Mouse (Mus musculus) embryonic fibroblast, embryonic 13.5 days (primary cell): ENCODE results near the gene Rpf2. TPM values are rescaled to one million over a fixed set of nuclear protein-coding genes. Genes with fewer than 3 reads are reported as not detected.

Experiments
- H3K27ac ChIP-seq: 2 replicates; pipeline ENCODE4 v1.5.1; 2012; ENCODE audit warnings: low read length, control low read depth, inconsistent platforms; ENCODE audit not compliant: insufficient read depth
- H3K4me1 ChIP-seq: 2 replicates; pipeline ENCODE4 v1.6.1; 2011; ENCODE audit warnings: low read length; ENCODE audit not compliant: control insufficient read depth, insufficient read depth
- H3K4me3 ChIP-seq: 2 replicates; pipeline ENCODE4 v1.5.1; 2011; ENCODE audit warnings: mild to moderate bottlenecking, control low read depth, low read length; ENCODE audit not compliant: insufficient read depth
- CTCF ChIP-seq: IDR thresholded peaks from 2 replicates; pipeline ENCODE4 v1.5.1; 2011; ENCODE audit warnings: mild to moderate bottlenecking, control low read depth, low read length, moderate library complexity, borderline replicate concordance; ENCODE audit not compliant: insufficient read depth
- POLR2A ChIP-seq: IDR thresholded peaks from 2 replicates; pipeline ENCODE4 v1.6.1; 2011; ENCODE audit warnings: low read depth, mild to moderate bottlenecking, control low read depth, low read length, moderate library complexity
- polyA plus RNA-seq: library from polyadenylated mRNA; stranded (reverse); fragments of >200 nt; gene quantifications from 2 replicates; pipeline ENCODE4 v1.2.4, GENCODE M21; 2011; ENCODE audit warnings: low read depth; ENCODE audit not compliant: missing spikeins, insufficient read length

The Rpf2 gene
- polyA plus RNA-seq, 1 experiment = 35.8 TPM

DNA sequence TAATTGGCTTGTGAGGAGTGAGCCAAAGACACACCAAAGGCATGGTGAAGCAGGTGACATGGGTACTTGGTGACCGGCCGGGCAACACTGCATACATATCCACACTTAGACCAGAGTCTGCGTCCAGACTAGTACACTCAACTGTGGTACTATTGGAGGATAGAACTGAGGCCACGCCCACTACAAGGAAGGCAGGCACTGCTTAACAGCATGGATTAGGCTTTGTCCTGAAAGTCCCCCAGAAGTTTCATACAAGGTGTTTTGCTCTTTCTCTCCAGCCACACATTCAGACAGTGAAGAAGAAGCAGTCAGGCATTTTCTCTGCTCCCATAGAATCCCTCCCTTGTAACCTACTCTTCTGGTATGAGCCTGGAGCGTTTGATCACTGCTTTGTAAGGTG is 9.9 kb upstream of the Rpf2 start:
- H3K4me1 ChIP-seq = no peaks in the 10 kb centered on the region
- 0 out of 2 replicates have a peak overlapping the region, but pooled peaks have one; percentile 38 for H3K27ac ChIP-seq
- TF ChIP-seq POLR2A = peak; percentile 89
- TF ChIP-seq CTCF = no peak
- H3K4me3 ChIP-seq = peak overlapping the region; percentile 74

- Histone ChIP-seq H3K4me3 (no peak overlapping the region), H3K4me1 (no peaks in the 10 kb centered on the region), H3K27ac (no peak overlapping the region)
- TF ChIP-seq POLR2A (no peak), CTCF (no peak)
Observed at GRCm38 (mm10) chr10:40250969-40251368, 4.1 kb upstream of the Rpf2 start.

- no peak overlapping the region for H3K4me3 ChIP-seq
- TF ChIP-seq CTCF = no peak
- no peak for TF ChIP-seq POLR2A
- H3K4me1 ChIP-seq = no peaks in the 10 kb centered on the region
- H3K27ac ChIP-seq = no peak overlapping the region
Observed at GRCm38 (mm10) chr10:40249625-40250024, 2.8 kb upstream of the Rpf2 start.

GRCm38 (mm10) chr10:40247166-40247716 is 405 bp upstream of the Rpf2 start:
- peak overlapping the region; percentile 83 for H3K4me3 ChIP-seq
- no peaks in the 10 kb centered on the region for H3K4me1 ChIP-seq
- TF ChIP-seq POLR2A (peak; percentile 7; the same call in 1 of the 2 replicates), CTCF (no peak)
- H3K27ac ChIP-seq = no peak overlapping the region

DNA sequence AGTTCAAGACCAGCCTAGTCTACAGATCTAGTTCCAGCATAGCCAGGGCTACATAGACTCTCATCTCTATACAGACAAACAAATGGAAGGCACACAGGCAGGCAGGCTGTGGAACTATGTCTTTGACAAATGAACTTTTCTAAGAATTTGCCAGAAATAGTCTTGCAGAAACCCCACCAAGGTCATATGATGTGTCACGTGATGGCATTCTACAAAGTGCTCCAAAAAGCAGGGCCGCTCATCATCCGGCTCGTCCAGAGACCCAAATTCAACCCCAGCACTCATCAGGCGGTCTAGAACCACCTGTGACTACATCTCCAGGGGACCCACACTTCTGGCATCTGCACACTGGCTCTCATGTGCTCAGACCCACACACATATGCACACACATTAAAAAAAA is 9.0 kb downstream of the Rpf2 start:
- TF ChIP-seq CTCF (no peak), POLR2A (no peak)
- Histone ChIP-seq H3K4me1 (no peaks in the 10 kb centered on the region), H3K27ac (no peak overlapping the region), H3K4me3 (no peak overlapping the region)

- no peak overlapping the region for H3K4me3 ChIP-seq
- no peak overlapping the region for H3K27ac ChIP-seq
- H3K4me1 ChIP-seq = no peaks in the 10 kb centered on the region
- no peak for TF ChIP-seq POLR2A
- no peak for TF ChIP-seq CTCF
Observed at GRCm38 (mm10) chr10:40233241-40233640, 13.6 kb downstream of the Rpf2 start.

- no peaks in the 10 kb centered on the region for H3K4me1 ChIP-seq
- H3K4me3 ChIP-seq = no peak overlapping the region
- TF ChIP-seq POLR2A = no peak
- TF ChIP-seq CTCF = no peak
- no peak overlapping the region for H3K27ac ChIP-seq
Observed at GRCm38 (mm10) chr10:40232442-40232841, 14.4 kb downstream of the Rpf2 start.

DNA sequence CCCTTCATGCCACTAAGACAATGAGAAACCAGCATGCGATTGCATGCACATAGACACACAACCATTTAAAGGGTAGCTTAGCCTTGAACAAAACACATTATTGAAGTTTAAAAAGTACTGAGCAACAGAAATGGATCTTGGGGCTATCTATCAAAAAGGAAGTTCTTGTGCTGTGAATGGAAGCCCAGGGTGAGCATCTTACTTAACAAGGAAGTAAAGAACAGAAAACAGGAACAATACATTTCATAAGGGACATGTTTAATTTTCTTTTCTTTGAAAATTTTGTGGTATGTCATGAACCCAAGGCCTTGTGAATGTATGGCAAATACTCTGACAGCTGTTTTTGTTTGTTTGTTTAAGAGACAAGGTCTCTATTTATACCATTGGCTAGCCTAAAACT is 17.1 kb downstream of the Rpf2 start:
- Histone ChIP-seq H3K4me3 (no peak overlapping the region), H3K4me1 (no peaks in the 10 kb centered on the region), H3K27ac (no peak overlapping the region)
- TF ChIP-seq CTCF = no peak
- TF ChIP-seq POLR2A = no peak

GRCm38 (mm10) chr10:40227660-40228303 is 19.1 kb downstream of the Rpf2 start:
- no peak overlapping the region for H3K27ac ChIP-seq
- TF ChIP-seq CTCF (no peak), POLR2A (no peak)

DNA sequence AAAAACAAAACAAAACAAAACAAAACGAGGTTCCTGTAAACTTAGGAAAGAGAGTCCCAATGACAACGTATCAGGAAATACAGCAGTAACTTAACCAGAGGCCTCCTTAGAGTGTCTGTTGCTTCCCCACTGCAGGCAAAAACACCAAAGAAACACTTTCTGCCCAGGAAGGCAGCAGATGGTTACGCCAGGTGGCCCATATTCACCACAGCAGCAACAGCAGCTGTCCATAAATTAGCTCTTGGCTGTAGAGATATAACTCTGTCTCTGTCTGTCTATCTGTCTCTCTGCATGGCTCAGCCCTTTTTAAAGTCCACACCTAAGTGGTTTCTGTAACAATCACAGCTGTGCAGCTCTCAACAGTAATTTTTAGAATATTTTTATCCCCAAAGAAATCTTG is 28.0 kb downstream of the Rpf2 start:
- Histone ChIP-seq H3K27ac (no peak overlapping the region), H3K4me1 (no peaks in the 10 kb centered on the region), H3K4me3 (no peak overlapping the region)
- TF ChIP-seq POLR2A (no peak), CTCF (no peak)

More at GRCm38 (mm10) chr10:40227660-40228303, 19.1 kb downstream of the Rpf2 start:
- Histone ChIP-seq H3K4me1 (no peaks in the 10 kb centered on the region), H3K4me3 (no peak overlapping the region)

DNA sequence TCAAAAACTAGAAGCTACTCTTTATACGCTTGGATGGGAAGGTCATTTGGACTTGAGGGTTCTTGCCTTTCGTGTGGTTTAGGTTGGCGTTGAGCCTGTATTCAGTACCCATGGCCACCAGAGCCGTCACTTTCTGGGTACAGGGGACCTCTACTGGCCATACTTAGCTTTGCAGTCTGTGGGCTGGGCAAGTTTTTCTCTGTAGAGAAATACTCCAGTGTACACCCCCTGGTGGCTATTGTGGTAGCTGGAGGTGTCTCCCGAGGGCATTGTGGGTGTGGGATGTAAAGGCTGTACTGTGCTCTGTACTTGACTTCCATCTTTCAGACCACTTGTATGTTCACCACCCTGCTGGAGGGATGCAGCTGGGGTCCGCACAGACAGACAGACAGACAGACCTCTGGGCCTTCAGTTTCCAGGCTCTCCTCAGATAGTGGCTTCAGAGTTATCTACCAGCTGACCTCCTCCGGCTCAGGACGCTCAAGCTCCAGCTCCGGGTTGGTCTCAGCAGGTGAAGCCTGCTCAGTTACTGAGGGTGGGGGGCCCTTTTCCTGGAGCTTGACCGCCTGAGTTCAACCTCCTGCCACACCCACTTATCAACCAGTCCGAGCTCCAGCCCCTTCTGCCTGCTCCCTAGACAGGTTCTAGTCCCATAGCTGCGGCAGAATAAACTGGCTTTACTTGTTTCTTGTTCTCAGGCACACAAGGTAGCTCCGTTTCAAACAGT is 34.2 kb downstream of the Rpf2 start:
- TF ChIP-seq CTCF = peak; percentile 74; the same call in 1 of the 2 replicates
- TF ChIP-seq POLR2A = no peak
- Histone ChIP-seq H3K4me3 (no peak overlapping the region), H3K27ac (no peak overlapping the region), H3K4me1 (no peaks in the 10 kb centered on the region)
